Mouse (Mus musculus) liver, embryonic 15.5 days (tissue): ENCODE results near the gene Foxp1. TPM values are rescaled to one million over a fixed set of nuclear protein-coding genes. Genes with fewer than 3 reads are reported as not detected.

Source experiments
- ATAC-seq: fragments of 200-750 bp; cut with Nextera tagmentation; 2 replicates; pipeline ENCODE4 v1.8.0; 2017; ENCODE audit warnings: moderate number of reproducible peaks, mild to moderate bottlenecking, moderate library complexity; ENCODE audit not compliant: insufficient read depth
- H3K27ac ChIP-seq: fragments of 300-500 bp; sonication (generic); replicated peaks from 2 replicates; pipeline ENCODE4 v1.5.1; 2015; ENCODE audit warnings: mild to moderate bottlenecking, inconsistent platforms
- H3K27me3 ChIP-seq: fragments of 300-500 bp; sonication (generic); 2 replicates; pipeline ENCODE4 v1.6.1; 2015; ENCODE audit warnings: mild to moderate bottlenecking, inconsistent platforms
- H3K36me3 ChIP-seq: fragments of 300-500 bp; sonication (generic); replicated peaks from 2 replicates; pipeline ENCODE4 v1.6.1; 2015; ENCODE audit warnings: moderate library complexity, mild to moderate bottlenecking, inconsistent platforms
- H3K4me1 ChIP-seq: fragments of 300-500 bp; sonication (generic); replicated peaks from 2 replicates; pipeline ENCODE4 v1.6.1; 2015; ENCODE audit warnings: inconsistent platforms
- H3K4me2 ChIP-seq: fragments of 300-500 bp; sonication (generic); 2 replicates; pipeline ENCODE4 v1.6.1; 2015; ENCODE audit warnings: moderate library complexity, mild to moderate bottlenecking, inconsistent platforms
- H3K4me3 ChIP-seq: fragments of 300-500 bp; sonication (generic); replicated peaks from 2 replicates; pipeline ENCODE4 v1.5.1; 2015; ENCODE audit warnings: mild to moderate bottlenecking, inconsistent platforms
- H3K9ac ChIP-seq: fragments of 300-500 bp; sonication (generic); 2 replicates; pipeline ENCODE4 v1.6.1; 2015; ENCODE audit warnings: moderate library complexity, mild to moderate bottlenecking, inconsistent platforms
- H3K9me3 ChIP-seq: fragments of 300-500 bp; sonication (generic); replicated peaks from 2 replicates; pipeline ENCODE4 v1.6.1; 2016; ENCODE audit warnings: inconsistent platforms
- WGBS: fragments of 180-500 bp; shearing (Covaris S2); methylation state at CpG from one replicate; pipeline ENCODE4 v1.1.7; 2015; ENCODE audit warnings: mixed read lengths; ENCODE audit not compliant: insufficient replicate concordance; 5-methylcytosine and 5-hydroxymethylcytosine counted together
- polyA plus RNA-seq: library from polyadenylated mRNA; unstranded; fragments of >200 nt; fragmentation: Nextera tagmentation; extraction: Ambion mirVana; gene quantifications from 2 replicates; pipeline ENCODE4 v1.2.1, GENCODE M21; 2015

The Foxp1 gene
- polyA plus RNA-seq, 1 experiment from 2014 or later, result 15.2 TPM

DNA sequence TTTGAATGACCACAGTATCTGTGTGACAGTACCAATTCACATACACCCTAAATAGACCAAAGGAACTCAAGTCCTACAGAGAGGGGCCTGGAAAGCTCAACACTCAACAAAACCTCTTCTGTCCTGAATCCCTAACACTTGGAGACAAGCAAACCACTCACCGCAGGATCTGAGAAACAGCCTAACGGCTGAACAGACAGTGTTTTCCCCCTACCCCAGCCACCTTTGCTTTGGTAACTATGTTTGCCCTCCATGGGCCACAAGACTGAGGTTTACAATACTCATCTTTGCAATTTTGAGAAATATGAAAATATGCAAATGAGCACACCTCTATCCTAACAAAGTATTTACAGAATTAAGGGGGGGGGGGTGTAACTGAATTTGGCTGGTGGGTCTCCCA, 525.7 kb downstream of the Foxp1 start:
- no peak overlapping the region for H3K27ac ChIP-seq
- H3K4me2 ChIP-seq, result no peak overlapping the region
- no peaks in the 10 kb centered on the region for H3K27me3 ChIP-seq
- no peak for ATAC-seq
- H3K36me3 ChIP-seq, result 0 out of 2 replicates have a peak, but pooled peaks cover 3% of the 10 kb centered on the region
- no peak overlapping the region for H3K9ac ChIP-seq
- no peaks in the 10 kb centered on the region for H3K9me3 ChIP-seq
- H3K4me1 ChIP-seq, result peaks cover 15% of the 10 kb centered on the region
- 69% methylated on average over 2 of the region's 2 CpGs for WGBS
- no peak overlapping the region for H3K4me3 ChIP-seq

DNA sequence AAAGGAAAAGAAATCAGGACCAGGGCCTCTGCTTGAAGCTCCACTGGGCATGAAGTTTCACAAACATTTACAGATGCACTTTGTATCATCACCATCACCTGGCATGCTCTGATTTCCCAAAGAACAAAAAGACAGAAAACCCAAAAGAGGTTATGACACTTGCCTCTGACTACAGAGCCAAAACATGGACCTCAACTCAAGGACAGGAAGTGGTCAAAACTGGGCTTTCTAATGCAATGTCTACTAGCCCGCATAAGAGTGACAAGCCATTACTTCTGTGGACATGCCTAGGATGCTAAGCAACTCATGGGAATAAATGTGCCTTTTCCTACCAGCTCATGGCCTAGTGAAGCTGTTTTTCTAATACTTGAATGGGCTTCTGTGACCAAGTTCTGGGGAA, 526.2 kb downstream of the Foxp1 start:
- peaks cover 17% of the 10 kb centered on the region for H3K4me1 ChIP-seq
- H3K9me3 ChIP-seq, result no peaks in the 10 kb centered on the region
- H3K36me3 ChIP-seq, result 0 out of 2 replicates have a peak, but pooled peaks cover 3% of the 10 kb centered on the region
- no peak overlapping the region for H3K27ac ChIP-seq
- no peaks in the 10 kb centered on the region for H3K27me3 ChIP-seq
- no peak overlapping the region for H3K4me2 ChIP-seq
- H3K9ac ChIP-seq, result no peak overlapping the region
- H3K4me3 ChIP-seq, result no peak overlapping the region
- no peak for ATAC-seq
- WGBS, result 69% methylated on average over 1 of the region's 1 CpGs

DNA sequence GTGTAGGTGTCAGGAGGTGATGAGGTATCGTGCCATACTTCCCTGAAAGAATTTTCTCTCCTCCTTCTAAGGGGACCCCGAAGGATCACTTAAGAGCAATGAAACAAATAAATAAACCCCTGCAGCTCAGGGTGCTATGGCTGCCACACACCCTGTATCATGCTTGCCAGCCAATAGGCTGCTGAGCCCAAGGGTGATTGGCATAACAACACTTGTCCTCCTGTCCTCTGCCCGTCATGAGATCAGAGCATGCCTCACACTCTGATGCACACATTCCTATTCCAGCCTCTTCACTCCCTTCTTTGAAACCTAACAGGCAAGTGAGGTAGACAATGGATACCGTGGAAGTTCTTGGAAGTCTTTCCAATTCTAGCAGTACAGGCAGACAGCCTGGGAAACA, 526.8 kb downstream of the Foxp1 start:
- 73% methylated on average over 4 of the region's 4 CpGs for WGBS
- no peak overlapping the region for H3K9ac ChIP-seq
- no peaks in the 10 kb centered on the region for H3K9me3 ChIP-seq
- H3K4me3 ChIP-seq, result no peak overlapping the region
- peaks cover 23% of the 10 kb centered on the region for H3K4me1 ChIP-seq
- H3K4me2 ChIP-seq, result no peak overlapping the region
- ATAC-seq, result no peak
- H3K27ac ChIP-seq, result no peak overlapping the region
- H3K27me3 ChIP-seq, result no peaks in the 10 kb centered on the region
- H3K36me3 ChIP-seq, result 0 out of 2 replicates have a peak, but pooled peaks cover 3% of the 10 kb centered on the region

DNA sequence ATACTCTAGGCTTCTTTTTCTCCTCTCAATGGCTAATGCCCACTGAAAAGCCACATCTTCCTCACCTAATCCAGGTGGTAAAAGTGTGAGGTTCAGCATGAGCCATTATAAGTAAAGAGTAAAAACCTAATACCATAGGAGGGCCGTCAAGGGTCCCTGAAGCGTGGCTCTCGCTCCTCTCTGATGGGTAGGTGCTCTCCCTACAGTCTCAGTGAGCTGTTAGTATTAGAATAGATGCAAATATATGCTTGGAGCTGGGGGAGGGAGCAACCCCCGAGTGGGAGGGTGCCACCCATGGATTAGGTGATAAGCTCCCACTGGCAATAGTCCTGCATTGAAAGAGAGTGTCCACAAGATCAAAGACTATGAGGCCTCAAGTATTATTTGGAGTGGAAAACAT, 527.6 kb downstream of the Foxp1 start:
- Histone ChIP-seq H3K27ac (no peak overlapping the region), H3K4me2 (no peak overlapping the region), H3K9ac (no peak overlapping the region), H3K4me3 (no peak overlapping the region), H3K27me3 (no peaks in the 10 kb centered on the region), H3K9me3 (no peaks in the 10 kb centered on the region), H3K36me3 (0 out of 2 replicates have a peak, but pooled peaks cover 3% of the 10 kb centered on the region), H3K4me1 (peaks cover 23% of the 10 kb centered on the region)
- no peak for ATAC-seq
- WGBS, result 67% methylated on average over 4 of the region's 4 CpGs

DNA sequence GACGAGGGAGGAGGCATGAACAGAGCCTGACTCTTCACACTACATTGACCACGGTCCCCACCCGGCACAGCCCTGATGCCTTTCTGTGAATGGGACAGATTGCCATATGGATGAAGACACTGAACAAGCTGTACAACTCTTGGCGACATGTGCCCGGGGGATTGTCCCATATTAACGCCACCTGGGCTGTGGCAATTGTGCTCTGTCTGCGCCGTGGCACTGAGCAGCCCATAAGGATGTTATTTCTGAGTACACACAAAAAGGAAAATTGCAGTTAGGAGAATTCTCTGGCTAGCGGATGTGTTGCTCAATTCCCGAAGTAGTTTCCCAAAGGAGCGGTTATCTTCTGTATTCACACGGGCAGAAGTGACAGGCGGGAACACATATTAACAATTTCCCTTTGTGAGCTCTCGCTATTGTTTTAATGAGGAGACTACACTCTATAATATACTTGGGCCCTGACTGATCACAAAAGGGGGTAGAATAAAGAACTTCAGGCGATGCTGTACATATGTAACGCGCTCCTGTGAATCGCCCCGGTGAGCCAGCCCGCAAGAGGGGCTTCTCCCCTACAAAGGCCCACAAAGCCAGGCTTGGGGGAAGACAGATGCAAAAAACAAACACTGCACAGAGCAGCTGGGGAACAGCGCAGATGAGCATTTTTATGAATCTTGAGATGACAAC, 528.3 kb downstream of the Foxp1 start:
- Histone ChIP-seq H3K4me1 (peaks cover 23% of the 10 kb centered on the region), H3K27me3 (no peaks in the 10 kb centered on the region), H3K36me3 (no peaks in the 10 kb centered on the region), H3K9ac (no peak overlapping the region), H3K4me3 (no peak overlapping the region), H3K27ac (no peak overlapping the region), H3K4me2 (no peak overlapping the region), H3K9me3 (no peaks in the 10 kb centered on the region)
- ATAC-seq, result no peak
- WGBS, result 75% methylated on average over 21 of the region's 21 CpGs

DNA sequence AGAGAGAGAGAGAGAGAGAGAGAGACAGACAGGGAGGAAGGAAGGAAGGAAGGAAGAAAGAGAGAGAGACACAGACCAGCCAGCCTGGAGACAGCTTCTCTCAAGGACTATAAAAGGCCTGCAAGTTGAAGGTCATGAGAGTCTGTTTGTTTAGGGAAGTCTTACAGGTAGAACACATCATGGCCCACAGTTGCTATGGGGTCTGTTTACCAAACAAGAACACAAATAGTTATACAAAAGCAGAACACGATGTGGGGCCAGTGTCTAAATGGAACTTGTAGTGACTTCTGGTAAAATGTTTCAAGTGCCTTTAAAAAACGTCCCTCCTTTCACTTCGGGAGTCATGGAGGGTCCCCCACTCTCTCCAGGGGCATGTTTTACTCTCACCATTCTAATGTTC, 529.3 kb downstream of the Foxp1 start:
- H3K27me3 ChIP-seq, result no peaks in the 10 kb centered on the region
- ATAC-seq, result no peak

DNA sequence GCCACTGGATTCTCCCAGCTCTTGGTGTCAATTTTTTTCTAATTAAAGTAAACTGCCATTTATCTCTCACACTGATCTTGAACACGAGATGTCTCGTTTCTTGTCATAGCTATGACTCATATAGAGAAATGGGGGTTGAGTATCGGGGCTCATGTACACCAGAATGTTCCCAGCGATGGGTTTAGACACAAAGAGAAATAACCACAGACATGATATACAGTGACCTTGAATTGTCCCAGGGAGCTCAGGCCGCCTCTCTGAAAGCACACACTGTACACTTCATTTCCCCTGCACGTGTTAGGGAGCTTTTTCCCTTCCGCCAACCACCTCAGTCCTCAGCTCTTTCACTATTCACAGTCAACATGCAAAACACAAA, 529.8 kb downstream of the Foxp1 start:
- H3K9me3 ChIP-seq, result no peaks in the 10 kb centered on the region
- no peak for ATAC-seq
- H3K36me3 ChIP-seq, result no peaks in the 10 kb centered on the region
- no peak overlapping the region for H3K27ac ChIP-seq
- no peak overlapping the region for H3K4me3 ChIP-seq
- H3K27me3 ChIP-seq, result no peaks in the 10 kb centered on the region
- H3K4me1 ChIP-seq, result peaks cover 21% of the 10 kb centered on the region
- no peak overlapping the region for H3K9ac ChIP-seq
- H3K4me2 ChIP-seq, result no peak overlapping the region
- 24% methylated on average over 7 of the region's 7 CpGs for WGBS

More for the DNA sequence above, 529.3 kb downstream of the Foxp1 start:
- H3K4me1 ChIP-seq, result peaks cover 23% of the 10 kb centered on the region
- H3K36me3 ChIP-seq, result no peaks in the 10 kb centered on the region
- 34% methylated on average over 3 of the region's 3 CpGs for WGBS
- no peak overlapping the region for H3K4me3 ChIP-seq
- H3K9me3 ChIP-seq, result no peaks in the 10 kb centered on the region
- H3K9ac ChIP-seq, result no peak overlapping the region
- H3K27ac ChIP-seq, result no peak overlapping the region
- no peak overlapping the region for H3K4me2 ChIP-seq

DNA sequence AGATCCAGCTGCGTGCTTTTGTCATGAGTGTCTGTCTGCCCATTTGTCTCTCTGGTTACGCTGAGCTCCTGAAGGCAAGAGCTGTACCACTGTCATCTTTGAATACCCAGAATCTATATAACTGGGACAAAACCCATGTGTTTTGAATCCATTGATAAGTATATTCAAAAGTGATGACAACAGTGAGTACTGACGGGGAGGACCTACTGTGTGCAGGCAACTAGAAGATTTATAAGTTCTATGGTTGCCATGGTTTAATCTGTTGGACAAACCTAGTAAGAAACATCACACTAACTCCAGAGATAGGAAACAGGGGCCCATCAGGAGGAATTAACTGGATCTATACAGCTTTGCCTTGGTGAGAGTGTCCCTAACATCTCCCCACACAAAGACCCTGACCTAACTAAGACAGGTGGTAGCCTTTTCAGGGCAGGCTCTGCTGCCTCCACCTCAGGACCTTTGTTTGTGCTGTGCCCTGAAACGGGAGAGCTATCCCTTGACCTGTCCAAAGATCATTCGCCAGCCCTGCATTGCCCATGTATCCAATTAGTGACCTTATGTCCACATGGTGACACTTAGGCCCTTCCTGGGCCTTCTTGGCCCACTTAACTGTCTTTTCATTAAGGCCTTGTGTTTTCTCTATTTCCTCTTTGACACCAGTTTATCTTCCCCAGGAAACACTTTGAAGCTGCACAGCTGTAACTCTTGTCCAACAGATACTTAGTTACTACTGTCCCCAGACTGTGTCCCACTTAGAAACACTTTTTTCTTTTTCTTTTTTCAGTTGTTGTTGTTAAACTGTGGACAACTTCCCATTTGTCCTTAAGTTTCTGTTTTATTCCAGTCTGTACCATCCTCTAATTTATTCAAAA, 530.4 kb downstream of the Foxp1 start:
- ATAC-seq, result no peak
- 71% methylated on average over 5 of the region's 5 CpGs for WGBS
- Histone ChIP-seq H3K9me3 (no peaks in the 10 kb centered on the region), H3K27ac (no peak overlapping the region), H3K4me2 (no peak overlapping the region), H3K4me1 (peaks cover 23% of the 10 kb centered on the region), H3K27me3 (no peaks in the 10 kb centered on the region), H3K4me3 (no peak overlapping the region), H3K36me3 (no peaks in the 10 kb centered on the region), H3K9ac (no peak overlapping the region)

DNA sequence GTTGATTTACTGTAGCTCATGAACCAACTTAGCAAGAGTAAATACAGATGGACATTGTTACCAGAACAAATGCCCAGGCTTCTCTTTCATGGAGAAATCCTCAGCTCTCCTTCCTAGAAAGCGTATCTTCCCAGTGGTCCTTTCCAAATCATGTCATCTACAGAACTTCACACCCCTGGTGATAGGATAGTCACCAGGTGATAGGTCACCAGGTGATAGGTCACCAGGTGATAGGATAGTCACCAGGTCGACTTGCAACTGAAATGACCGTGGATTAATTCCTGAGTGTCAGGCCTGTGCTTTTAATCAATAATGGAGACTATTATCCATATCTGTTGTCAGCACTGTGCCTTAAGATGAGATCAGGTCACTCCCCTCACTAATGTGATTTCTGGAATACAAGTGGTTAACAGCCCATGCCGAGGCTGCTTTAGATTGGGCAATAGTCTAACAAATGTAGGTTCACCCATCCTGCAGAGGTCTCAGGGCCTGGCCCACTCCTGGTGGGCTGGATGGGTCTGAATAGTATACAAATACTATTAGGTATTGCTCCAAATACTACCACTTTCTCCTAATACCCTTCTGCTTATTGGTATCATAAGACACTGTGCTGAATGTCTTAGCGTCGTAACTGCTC, 534.9 kb downstream of the Foxp1 start:
- WGBS, result 68% methylated on average over 6 of the region's 6 CpGs
- no peaks in the 10 kb centered on the region for H3K27me3 ChIP-seq
- H3K9ac ChIP-seq, result no peak overlapping the region
- no peak overlapping the region for H3K4me3 ChIP-seq
- peaks cover 29% of the 10 kb centered on the region for H3K4me1 ChIP-seq
- no peaks in the 10 kb centered on the region for H3K36me3 ChIP-seq
- no peak for ATAC-seq
- no peak overlapping the region for H3K4me2 ChIP-seq
- no peak overlapping the region for H3K27ac ChIP-seq
- no peaks in the 10 kb centered on the region for H3K9me3 ChIP-seq

DNA sequence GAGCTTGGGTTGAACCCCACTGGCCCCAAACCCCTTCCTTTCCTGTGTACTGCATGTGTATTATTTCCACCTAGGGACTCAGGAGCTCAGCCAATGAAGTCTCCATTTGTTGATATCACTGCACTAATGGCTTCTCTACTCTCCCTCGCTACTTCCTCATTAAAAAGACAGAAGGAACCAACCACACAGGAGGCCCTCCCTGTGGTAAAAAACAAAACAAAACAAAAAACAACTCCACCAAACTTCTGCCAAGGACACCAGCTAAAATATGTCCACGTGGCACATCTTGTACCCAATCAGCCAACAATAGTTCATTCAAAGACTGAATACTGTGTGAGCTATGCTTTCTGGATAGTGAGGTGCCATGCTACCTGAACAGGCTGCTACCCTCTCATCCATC, 537.1 kb downstream of the Foxp1 start:
- Histone ChIP-seq H3K4me1 (peaks cover 22% of the 10 kb centered on the region), H3K36me3 (no peaks in the 10 kb centered on the region), H3K27me3 (no peaks in the 10 kb centered on the region), H3K4me2 (no peak overlapping the region), H3K9ac (no peak overlapping the region), H3K9me3 (no peaks in the 10 kb centered on the region), H3K4me3 (no peak overlapping the region), H3K27ac (no peak overlapping the region)
- WGBS, result 54% methylated on average over 2 of the region's 2 CpGs
- ATAC-seq, result no peak

DNA sequence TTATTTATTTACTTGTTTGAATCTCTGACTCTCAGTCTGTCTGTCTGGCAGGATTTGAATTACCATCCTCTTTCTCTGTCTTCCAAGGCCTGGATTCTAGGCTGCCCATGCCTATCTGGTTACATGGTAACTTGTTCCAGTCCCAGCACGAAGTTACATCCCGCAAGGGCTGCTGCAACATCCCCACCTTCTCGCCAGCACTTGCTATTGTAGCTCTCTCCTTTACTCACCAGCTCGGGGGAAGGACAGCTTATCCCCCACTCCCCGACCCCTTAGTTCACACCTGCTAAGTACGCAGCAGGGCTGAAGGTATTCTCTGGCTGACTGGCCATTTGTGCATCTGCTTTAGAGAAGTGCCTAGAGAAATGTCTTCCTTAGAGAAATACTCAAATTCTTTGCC, 537.9 kb downstream of the Foxp1 start:
- Histone ChIP-seq H3K9me3 (no peaks in the 10 kb centered on the region), H3K4me2 (no peak overlapping the region), H3K9ac (no peak overlapping the region), H3K27ac (no peak overlapping the region), H3K4me1 (peaks cover 22% of the 10 kb centered on the region), H3K4me3 (no peak overlapping the region), H3K27me3 (no peaks in the 10 kb centered on the region), H3K36me3 (no peaks in the 10 kb centered on the region)
- no peak for ATAC-seq
- WGBS, result 69% methylated on average over 6 of the region's 6 CpGs
